In the genomic region with DNA sequence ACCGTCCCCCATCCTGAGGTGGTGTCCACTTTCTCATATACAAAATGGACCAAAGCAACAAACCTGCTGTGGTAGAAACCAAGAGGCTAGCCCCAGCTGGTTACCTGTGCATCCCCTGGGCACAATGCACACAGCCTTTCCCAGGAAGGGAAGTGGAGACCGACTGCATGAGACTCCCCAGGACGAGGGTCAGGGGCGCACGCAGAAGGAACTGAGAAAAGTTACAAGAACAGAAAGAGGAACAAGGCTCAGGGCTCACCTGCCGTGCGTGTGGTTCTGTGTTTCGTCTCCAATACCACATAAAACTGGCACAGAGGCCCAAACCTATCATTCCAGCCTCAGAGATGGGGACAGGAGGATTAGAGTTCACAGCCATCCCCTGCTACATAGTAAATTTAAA, we compare ENCODE assay signal across 18 mouse cellular contexts. TPM values are rescaled to one million over a fixed set of nuclear protein-coding genes. Genes with fewer than 3 reads are reported as not detected.
DNase-seq lines count a peak whose midpoint lies in the region; ATAC-seq and TF ChIP-seq lines count a peak whose summit lies in the region.
"Had no signal": no experiment of that assay in that cellular context is flagged by ENCODE, and none has a peak within 500 bp of the region (broad histone marks: within the 10 kb centered on the region; RNA-seq: fewer than 3 reads in every experiment).

No protein-coding gene starts in this region.

- no peak overlapping the region for H3K9ac ChIP-seq in ES-Bruce4 (ENCODE audit: low read depth, poor library complexity, severe bottlenecking)
- H3K9ac ChIP-seq: embryonic facial prominence, embryonic 12.5 days; forebrain, embryonic 13.5 days had no signal

- H3K4me3 ChIP-seq in ES-Bruce4 (ENCODE audit: low read depth, low read length): no peak overlapping the region
- H3K4me3 ChIP-seq: embryonic facial prominence, embryonic 12.5 days; erythroblast, embryonic 14.5 days; forebrain, embryonic 13.5 days; left cerebral cortex, adult 2 months had no signal

- TF ChIP-seq CTCF in ES-Bruce4 (IDR thresholded peaks at IDR 0.05; ENCODE audit: low read depth, low read length): peak; percentile 0

- peaks cover 2% of the 10 kb centered on the region for H3K4me1 ChIP-seq in ES-Bruce4 (ENCODE audit: control insufficient read depth, insufficient read depth, low read length)
- H3K4me1 ChIP-seq: forebrain, embryonic 13.5 days had no signal

- TF ChIP-seq POLR2A in ES-Bruce4 (IDR thresholded peaks at IDR 0.05; ENCODE audit: insufficient read depth, low read length): no peak

- no peaks in the 10 kb centered on the region for H3K27me3 ChIP-seq in ES-Bruce4 (ENCODE audit: control insufficient read depth, insufficient read depth, low read length, poor library complexity, severe bottlenecking)

- TF ChIP-seq EP300 in ES-Bruce4 (IDR thresholded peaks at IDR 0.05; ENCODE audit: insufficient read depth, low read depth, low read length): no peak

- H3K9me3 ChIP-seq in ES-Bruce4 (replicated peaks; ENCODE audit: control insufficient read depth, insufficient read depth, low read length, poor library complexity, severe bottlenecking): no peaks in the 10 kb centered on the region
- H3K9me3 ChIP-seq: forebrain, embryonic 13.5 days had no signal

- H3K27ac ChIP-seq in ES-Bruce4 (ENCODE audit: insufficient read depth, low read length): no peak overlapping the region
- H3K27ac ChIP-seq: embryonic facial prominence, embryonic 12.5 days; forebrain, embryonic 13.5 days; left cerebral cortex, adult 2 months had no signal

- peak; percentile 90 for DNase-seq in A20 (ENCODE audit: low read depth, low spot score)
- no peak for DNase-seq in thymus, postnatal 0 days (ENCODE audit: low spot score)
- DNase-seq in cerebellum, postnatal 36 days: no peak
- DNase-seq in heart, postnatal 4 days: no peak
- DNase-seq: adrenal gland, postnatal 25 days; cerebellum, adult 18-20 months; heart, adult 18-20 months; kidney, adult 11 months; kidney, postnatal 10 days; lung, postnatal 14 days; right cerebral cortex, postnatal 4 days had no signal

- H3K36me3 ChIP-seq in ES-Bruce4 (ENCODE audit: control insufficient read depth, insufficient read depth, low read length, poor library complexity, severe bottlenecking): no peaks in the 10 kb centered on the region
- H3K36me3 ChIP-seq: embryonic facial prominence, embryonic 12.5 days had no signal

- ATAC-seq in hematopoietic stem cell, adult 5-6 weeks (replicated peaks in 1 of 2; ENCODE audit: insufficient read depth in 1 of 2, low FRiP score in 2 of 2, low TSS enrichment in 1 of 2, low read depth in 1 of 2, poor library complexity in 2 of 2, severe bottlenecking in 2 of 2): peak; percentile 13 to 51; a peak in 3 of 4 replicates
- peak; percentile 37; the same call in 1 of the 2 replicates for ATAC-seq in monocyte, adult 5-6 weeks (replicated peaks; ENCODE audit: insufficient number of reproducible peaks, low FRiP score, low TSS enrichment, poor library complexity, severe bottlenecking)
- ATAC-seq: forebrain, embryonic 13.5 days had no signal

RNA-seq across cellular contexts. Expression of a gene that starts 6.8 kb away (rescaled TPM):
- polyA plus RNA-seq in ES-Bruce4 (2011; ENCODE audit: insufficient read depth, insufficient read length, low read depth, missing spikeins): 11.2 and 11.6 TPM in 2 replicates
- total RNA-seq in hematopoietic stem cell, adult 5-6 weeks (2017): 25.3 and 40.2 TPM in 2 replicates
- total RNA-seq in monocyte, adult 5-6 weeks (2017): 20.3 to 41.0 TPM (median 29.4 TPM) in 3 replicates
- 3.5 TPM in 2 replicates for polyA plus RNA-seq in thymus, postnatal 0 days (2015; fragmentation: Nextera tagmentation; extraction: Ambion mirVana)
- under 1 TPM; 0.48 to 0.56 TPM for total RNA-seq in heart, postnatal 4 days (2021)

RNA-seq across cellular contexts. Expression of a gene that starts 17.3 kb away (rescaled TPM):
- 0.49 and 0.93 TPM in 2 replicates for polyA plus RNA-seq in ES-Bruce4 (2011; ENCODE audit: insufficient read depth, insufficient read length, low read depth, missing spikeins)
- total RNA-seq in hematopoietic stem cell, adult 5-6 weeks (2017): 14.0 and 21.4 TPM in 2 replicates
- total RNA-seq in monocyte, adult 5-6 weeks (2017): 20.5 to 50.8 TPM (median 33.5 TPM) in 3 replicates
- 22.2 and 25.6 TPM in 2 replicates for polyA plus RNA-seq in thymus, postnatal 0 days (2015; fragmentation: Nextera tagmentation; extraction: Ambion mirVana)
- total RNA-seq in heart, postnatal 4 days (2021): under 1 TPM; 0.50 to 0.57 TPM

RNA-seq across cellular contexts. Expression of a gene that starts 21.0 kb away (rescaled TPM):
- 37.2 and 41.6 TPM in 2 replicates for polyA plus RNA-seq in ES-Bruce4 (2011; ENCODE audit: insufficient read depth, insufficient read length, low read depth, missing spikeins)
- 39.1 and 41.4 TPM in 2 replicates for total RNA-seq in hematopoietic stem cell, adult 5-6 weeks (2017)
- 42.6 to 86.4 TPM (median 79.6 TPM) in 3 replicates for total RNA-seq in monocyte, adult 5-6 weeks (2017)
- polyA plus RNA-seq in thymus, postnatal 0 days (2015; fragmentation: Nextera tagmentation; extraction: Ambion mirVana): 39.4 and 45.5 TPM in 2 replicates
- 10 to 100 TPM; 57.1 to 62.3 TPM for total RNA-seq in heart, postnatal 4 days (2021)

RNA-seq across cellular contexts. Expression of a gene that starts 27.8 kb away (rescaled TPM):
- polyA plus RNA-seq in ES-Bruce4 (2011; ENCODE audit: insufficient read depth, insufficient read length, low read depth, missing spikeins): 32.0 and 35.3 TPM in 2 replicates
- total RNA-seq in hematopoietic stem cell, adult 5-6 weeks (2017): 5.6 and 5.8 TPM in 2 replicates
- 2.2 to 17.5 TPM (median 15.1 TPM) in 3 replicates for total RNA-seq in monocyte, adult 5-6 weeks (2017)
- polyA plus RNA-seq in thymus, postnatal 0 days (2015; fragmentation: Nextera tagmentation; extraction: Ambion mirVana): 28.5 and 30.0 TPM in 2 replicates
- 10 to 100 TPM; 58.5 to 62.7 TPM for total RNA-seq in heart, postnatal 4 days (2021)

RNA-seq across cellular contexts. Expression of a gene that starts 34.7 kb away (rescaled TPM):
- polyA plus RNA-seq in ES-Bruce4 (2011; ENCODE audit: insufficient read depth, insufficient read length, low read depth, missing spikeins): 27.5 and 30.5 TPM in 2 replicates
- total RNA-seq in hematopoietic stem cell, adult 5-6 weeks (2017): 0.60 TPM in 1 of 2 replicates, not detected in the other
- total RNA-seq in monocyte, adult 5-6 weeks (2017): 0.32 TPM in 1 of 3 replicates, not detected in the others
- 0.04 and 0.25 TPM in 2 replicates for polyA plus RNA-seq in thymus, postnatal 0 days (2015; fragmentation: Nextera tagmentation; extraction: Ambion mirVana)
- under 1 TPM; 0.09 to 0.33 TPM for total RNA-seq in heart, postnatal 4 days (2021)
- polyA plus RNA-seq: erythroblast, embryonic 14.5 days had no signal

Comparison
In these comparisons a context has a peak if more than half of its experiments do, and no peak if none do; other contexts are left out.
1. RNA of a gene that starts 6.8 kb away (total RNA-seq): 25.3 to 40.2 TPM in hematopoietic stem cell, adult 5-6 weeks and 20.3 to 41.0 TPM in monocyte, adult 5-6 weeks; 0.48 to 0.56 TPM in heart, postnatal 4 days; every median in the first group is over 10 times any median in the second.